8 mouse cellular contexts compared by ENCODE assay signal in the genomic region with DNA sequence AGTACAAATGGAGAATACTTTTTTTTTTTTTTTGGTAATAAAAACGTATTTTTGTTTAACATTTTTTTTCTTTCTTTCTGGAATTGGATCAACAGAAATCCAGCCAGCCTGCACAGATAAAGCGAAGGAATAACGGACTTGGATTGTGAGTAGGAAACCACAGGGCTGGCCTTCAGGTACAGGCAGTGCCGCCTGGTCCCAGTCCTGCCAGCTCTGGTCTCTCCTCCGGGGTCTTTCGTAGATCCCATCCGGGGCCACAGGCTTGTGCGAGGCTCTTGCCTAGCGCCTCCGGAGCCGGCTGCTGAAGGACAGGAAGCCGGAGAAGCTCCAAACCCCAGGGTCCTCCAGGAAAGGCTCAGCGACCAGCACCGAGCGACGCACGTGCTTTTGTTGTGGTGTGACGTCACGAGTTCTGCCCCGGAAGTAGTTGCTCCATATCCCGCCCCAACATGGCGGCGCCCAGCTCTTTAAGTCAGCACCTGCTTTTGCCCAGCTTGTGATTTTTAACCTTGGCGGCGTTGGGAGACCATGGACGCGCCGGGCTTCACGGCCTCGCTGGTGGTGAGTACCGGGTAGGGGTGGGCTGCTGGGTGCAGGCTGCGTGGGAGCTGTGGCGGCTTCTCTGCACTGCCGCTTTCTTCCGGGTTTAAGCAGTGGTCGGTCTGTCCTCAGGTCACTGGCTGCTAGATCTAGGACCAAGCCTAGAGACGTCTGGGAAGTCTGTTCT. TPM values are rescaled to one million over a fixed set of nuclear protein-coding genes. Genes with fewer than 3 reads are reported as not detected.
DNase-seq lines count a peak whose midpoint lies in the region; ATAC-seq lines count a peak whose summit lies in the region.

Gene Slc25a26 (plus strand): TSS at position 435 of the 727 bp plus-strand sequence.

- peak; percentile 99 for ATAC-seq in hindbrain, embryonic 13.5 days (ENCODE audit: low FRiP score)

- H3K27ac ChIP-seq in hindbrain, embryonic 13.5 days: peak within 1 kb of the TSS; percentile 58; the same call in 1 of the 2 replicates

- H3K4me1 ChIP-seq in hindbrain, embryonic 13.5 days (replicated peaks): peaks cover 14% of the 10 kb centered on the region

- H3K36me3 ChIP-seq in hindbrain, embryonic 13.5 days: no peaks in the 10 kb centered on the region

- peak within 1 kb of the TSS; percentile 84 for H3K4me2 ChIP-seq in hindbrain, embryonic 13.5 days

- no peaks in the 10 kb centered on the region for H3K9me3 ChIP-seq in hindbrain, embryonic 13.5 days

- under 1% methylated on average over 37 of the region's 37 CpGs for WGBS in hindbrain, embryonic 13.5 days

- peak; percentile 94 for DNase-seq in NIH3T3 (ENCODE audit: low read depth)
- peak; percentile 94 to 96 for DNase-seq in cerebellum, postnatal 10 days
- peak; percentile 81 to 86 for DNase-seq in frontal cortex, postnatal 14 days (ENCODE audit: low spot score in 2 of 2)
- DNase-seq in layer of hippocampus, postnatal 25 days (ENCODE audit: extremely low spot score in 1 of 2, low spot score in 1 of 2): peak; percentile 80 to 83
- peak; percentile 88 for DNase-seq in lung, postnatal 25 days (ENCODE audit: low spot score)
- DNase-seq in retina, embryonic 14.5 days (ENCODE audit: low spot score): peak; percentile 96
- DNase-seq in thymus, postnatal 4 days: peak; percentile 90

- H3K27me3 ChIP-seq in hindbrain, embryonic 13.5 days: 0 out of 2 replicates have a peak, but pooled peaks cover 3% of the 10 kb centered on the region

- peak within 1 kb of the TSS; percentile 83 for H3K4me3 ChIP-seq in hindbrain, embryonic 13.5 days

- H3K9ac ChIP-seq in hindbrain, embryonic 13.5 days: peak within 1 kb of the TSS; percentile 75

RNA-seq across cellular contexts. Expression of gene Slc25a26, which starts in this region (rescaled TPM):
- polyA plus RNA-seq in hindbrain, embryonic 13.5 days (2015; fragmentation: Nextera tagmentation; extraction: Ambion mirVana): 7.7 and 8.2 TPM in 2 replicates
- total RNA-seq in layer of hippocampus, postnatal 25 days (2021): 10 to 100 TPM; 18.4 to 24.6 TPM

Comparison
In these comparisons a context has a peak if more than half of its experiments do, and no peak if none do; other contexts are left out.
1. Peak in every context shown above with its lines: DNase-seq, ATAC-seq, H3K4me3 ChIP-seq and H3K27ac ChIP-seq.